Mouse (Mus musculus): ENCODE measurements around the gene Sugp1. TPM values are rescaled to one million over a fixed set of nuclear protein-coding genes. Genes with fewer than 3 reads are reported as not detected.
"Not testable (repeated sequence)": the region's sequence is repeated elsewhere in the genome, so short reads cannot be mapped to it uniquely, and the experiment has no call there.

Gene Sugp1
- polyA plus RNA-seq, 1 experiment from 2014 or later: 35.3 TPM

- Histone ChIP-seq H3K27me3 (ENCODE audit: control insufficient read depth, insufficient read depth, low read length) (no peaks in the 10 kb centered on the region), H3K4me3 (ENCODE audit: low read depth, low read length) (no peak overlapping the region), H3K36me3 (ENCODE audit: control insufficient read depth, insufficient read depth, low read length) (peaks cover 36% of the 10 kb centered on the region), H3K27ac (ENCODE audit: low read depth, low read length) (no peak overlapping the region), H3K9me3 (ENCODE audit: control insufficient read depth, low read length) (no peaks in the 10 kb centered on the region), H3K4me2 (no peak overlapping the region), H3K4me1 (ENCODE audit: control insufficient read depth, insufficient read depth, low read length) (no peaks in the 10 kb centered on the region), H3K9ac (ENCODE audit: low read length) (no peak overlapping the region)
- 95% methylated on average over 1 of the region's 1 CpGs for WGBS
- DNase-seq (ENCODE audit: low spot score, missing footprints): no peak
- no peak for ATAC-seq (ENCODE audit: low FRiP score)
Measured at GRCm38 (mm10) chr8:70030255-70030654, 12.4 kb upstream of the Sugp1 start.

- Histone ChIP-seq H3K9me3 (ENCODE audit: control insufficient read depth, low read length) (no peaks in the 10 kb centered on the region), H3K9ac (ENCODE audit: low read length) (no peak overlapping the region), H3K27ac (ENCODE audit: low read depth, low read length) (no peak overlapping the region), H3K36me3 (ENCODE audit: control insufficient read depth, insufficient read depth, low read length) (0 out of 2 replicates have a peak, but pooled peaks cover 2% of the 10 kb centered on the region), H3K27me3 (ENCODE audit: control insufficient read depth, insufficient read depth, low read length) (no peaks in the 10 kb centered on the region), H3K4me1 (ENCODE audit: control insufficient read depth, insufficient read depth, low read length) (peaks cover 17% of the 10 kb centered on the region), H3K4me3 (ENCODE audit: low read depth, low read length) (no peak overlapping the region), H3K4me2 (no peak overlapping the region)
- ATAC-seq (ENCODE audit: low FRiP score) (no peak), DNase-seq (ENCODE audit: low spot score, missing footprints) (no peak)
- WGBS: 98% methylated on average over 1 of the region's 1 CpGs
Measured at GRCm38 (mm10) chr8:70037994-70038393, 4.6 kb upstream of the Sugp1 start.

GRCm38 (mm10) chr8:70041885-70042546 is 597 bp upstream of the Sugp1 start:
- H3K4me2 ChIP-seq: peak overlapping the region; percentile 50
- DNase-seq (ENCODE audit: low spot score, missing footprints) (peak; percentile 91), ATAC-seq (ENCODE audit: low FRiP score) (no peak)
- H3K27ac ChIP-seq (ENCODE audit: low read depth, low read length): no peak overlapping the region
- no peaks in the 10 kb centered on the region for H3K36me3 ChIP-seq (ENCODE audit: control insufficient read depth, insufficient read depth, low read length)
- peak overlapping the region; percentile 90 for H3K9ac ChIP-seq (ENCODE audit: low read length)
- 1% methylated on average over 47 of the region's 47 CpGs for WGBS
- H3K4me1 ChIP-seq (ENCODE audit: control insufficient read depth, insufficient read depth, low read length): peaks cover 23% of the 10 kb centered on the region
- no peaks in the 10 kb centered on the region for H3K9me3 ChIP-seq (ENCODE audit: control insufficient read depth, low read length)
- peak overlapping the region; percentile 86 for H3K4me3 ChIP-seq (ENCODE audit: low read depth, low read length)
- H3K27me3 ChIP-seq (ENCODE audit: control insufficient read depth, insufficient read depth, low read length): no peaks in the 10 kb centered on the region

GRCm38 (mm10) chr8:70043996-70044395 is 1.4 kb downstream of the Sugp1 start:
- no peak for ATAC-seq (ENCODE audit: low FRiP score)
- 89% methylated on average over 5 of the region's 5 CpGs for WGBS
- H3K4me2 ChIP-seq: no peak overlapping the region
- no peak for DNase-seq (ENCODE audit: low spot score, missing footprints)
- no peak overlapping the region for H3K4me3 ChIP-seq (ENCODE audit: low read depth, low read length)
- no peaks in the 10 kb centered on the region for H3K36me3 ChIP-seq (ENCODE audit: control insufficient read depth, insufficient read depth, low read length)
- no peaks in the 10 kb centered on the region for H3K27me3 ChIP-seq (ENCODE audit: control insufficient read depth, insufficient read depth, low read length)
- H3K9ac ChIP-seq (ENCODE audit: low read length): no peak overlapping the region
- H3K27ac ChIP-seq (ENCODE audit: low read depth, low read length): no peak overlapping the region
- peaks cover 23% of the 10 kb centered on the region for H3K4me1 ChIP-seq (ENCODE audit: control insufficient read depth, insufficient read depth, low read length)
- no peaks in the 10 kb centered on the region for H3K9me3 ChIP-seq (ENCODE audit: control insufficient read depth, low read length)

- H3K4me1 ChIP-seq (ENCODE audit: control insufficient read depth, insufficient read depth, low read length): no peaks in the 10 kb centered on the region
- DNase-seq (ENCODE audit: low spot score, missing footprints) (no peak), ATAC-seq (ENCODE audit: low FRiP score) (no peak)
- H3K27me3 ChIP-seq (ENCODE audit: control insufficient read depth, insufficient read depth, low read length): no peaks in the 10 kb centered on the region
- no peak overlapping the region for H3K27ac ChIP-seq (ENCODE audit: low read depth, low read length)
- peaks cover 22% of the 10 kb centered on the region for H3K36me3 ChIP-seq (ENCODE audit: control insufficient read depth, insufficient read depth, low read length)
- H3K9me3 ChIP-seq (ENCODE audit: control insufficient read depth, low read length): no peaks in the 10 kb centered on the region
- no peak overlapping the region for H3K4me3 ChIP-seq (ENCODE audit: low read depth, low read length)
- no peak overlapping the region for H3K9ac ChIP-seq (ENCODE audit: low read length)
- H3K4me2 ChIP-seq: no peak overlapping the region
Measured at GRCm38 (mm10) chr8:70049662-70050061, 7.0 kb downstream of the Sugp1 start.

GRCm38 (mm10) chr8:70050434-70050833 is 7.8 kb downstream of the Sugp1 start:
- not testable (repeated sequence) for H3K9me3 ChIP-seq (ENCODE audit: control insufficient read depth, low read length); ATAC-seq (ENCODE audit: low FRiP score); H3K4me2 ChIP-seq; H3K4me3 ChIP-seq (ENCODE audit: low read depth, low read length); H3K9ac ChIP-seq (ENCODE audit: low read length); H3K27ac ChIP-seq (ENCODE audit: low read depth, low read length); DNase-seq (ENCODE audit: low spot score, missing footprints); H3K4me1 ChIP-seq (ENCODE audit: control insufficient read depth, insufficient read depth, low read length); H3K27me3 ChIP-seq (ENCODE audit: control insufficient read depth, insufficient read depth, low read length)
- WGBS: 97% methylated on average over 5 of the region's 5 CpGs
- peaks cover 22% of the 10 kb centered on the region for H3K36me3 ChIP-seq (ENCODE audit: control insufficient read depth, insufficient read depth, low read length)

GRCm38 (mm10) chr8:70057721-70058120 is 15.1 kb downstream of the Sugp1 start:
- no peak overlapping the region for H3K4me2 ChIP-seq
- H3K9me3 ChIP-seq (ENCODE audit: control insufficient read depth, low read length): no peaks in the 10 kb centered on the region
- no peak overlapping the region for H3K9ac ChIP-seq (ENCODE audit: low read length)
- WGBS: 61% methylated on average over 1 of the region's 1 CpGs
- DNase-seq (ENCODE audit: low spot score, missing footprints): no peak
- H3K4me1 ChIP-seq (ENCODE audit: control insufficient read depth, insufficient read depth, low read length): no peaks in the 10 kb centered on the region
- no peak overlapping the region for H3K4me3 ChIP-seq (ENCODE audit: low read depth, low read length)
- H3K36me3 ChIP-seq (ENCODE audit: control insufficient read depth, insufficient read depth, low read length): peaks cover 20% of the 10 kb centered on the region
- no peak overlapping the region for H3K27ac ChIP-seq (ENCODE audit: low read depth, low read length)
- no peaks in the 10 kb centered on the region for H3K27me3 ChIP-seq (ENCODE audit: control insufficient read depth, insufficient read depth, low read length)
- ATAC-seq (ENCODE audit: low FRiP score): no peak

GRCm38 (mm10) chr8:70071836-70072440 is 29.3 kb downstream of the Sugp1 start:
- ATAC-seq (ENCODE audit: low FRiP score) (no peak), DNase-seq (ENCODE audit: low spot score, missing footprints) (no peak)
- Histone ChIP-seq H3K36me3 (ENCODE audit: control insufficient read depth, insufficient read depth, low read length) (peaks cover 19% of the 10 kb centered on the region), H3K27ac (ENCODE audit: low read depth, low read length) (no peak overlapping the region), H3K27me3 (ENCODE audit: control insufficient read depth, insufficient read depth, low read length) (no peaks in the 10 kb centered on the region), H3K4me2 (no peak overlapping the region), H3K9me3 (ENCODE audit: control insufficient read depth, low read length) (no peaks in the 10 kb centered on the region), H3K4me1 (ENCODE audit: control insufficient read depth, insufficient read depth, low read length) (no peaks in the 10 kb centered on the region), H3K4me3 (ENCODE audit: low read depth, low read length) (no peak overlapping the region), H3K9ac (ENCODE audit: low read length) (no peak overlapping the region)
- WGBS: 82% methylated on average over 2 of the region's 2 CpGs

GRCm38 (mm10) chr8:70072441-70073069 is 29.9 kb downstream of the Sugp1 start, which contains the start of gene Tm6sf2:
TSS of gene Tm6sf2 (plus strand) at chr8:70072924.
- no peak for DNase-seq (ENCODE audit: low spot score, missing footprints)
- Histone ChIP-seq H3K4me1 (ENCODE audit: control insufficient read depth, insufficient read depth, low read length) (no peaks in the 10 kb centered on the region), H3K4me3 (ENCODE audit: low read depth, low read length) (no peak within 1 kb of the TSS), H3K27ac (ENCODE audit: low read depth, low read length) (no peak within 1 kb of the TSS), H3K27me3 (ENCODE audit: control insufficient read depth, insufficient read depth, low read length) (no peaks in the 10 kb centered on the region), H3K9ac (ENCODE audit: low read length) (no peak within 1 kb of the TSS), H3K4me2 (no peak within 1 kb of the TSS), H3K9me3 (ENCODE audit: control insufficient read depth, low read length) (no peaks in the 10 kb centered on the region), H3K36me3 (ENCODE audit: control insufficient read depth, insufficient read depth, low read length) (peaks cover 19% of the 10 kb centered on the region)
- WGBS: 8% methylated on average over 23 of the region's 27 CpGs
- no peak; the same call in 1 of the 2 replicates for ATAC-seq (ENCODE audit: low FRiP score)
